Mouse (Mus musculus) hindbrain, postnatal 0 days (tissue): ENCODE measurements around the gene Prkn. TPM values are rescaled to one million over a fixed set of nuclear protein-coding genes. Genes with fewer than 3 reads are reported as not detected.

Experiments
- ATAC-seq: fragments of 200-750 bp; cut with Nextera tagmentation; 2 replicates; pipeline ENCODE4 v1.8.0; 2017; ENCODE audit warnings: mild to moderate bottlenecking, moderate TSS enrichment, moderate library complexity
- DNase-seq: peaks from one replicate; pipeline ENCODE4 v3.0.0-alpha.2; 2015; ENCODE audit warnings: low spot score
- H3K27ac ChIP-seq: fragments of 300-500 bp; sonication (generic); 2 replicates; pipeline ENCODE4 v1.5.1; 2014; ENCODE audit warnings: mild to moderate bottlenecking
- H3K27me3 ChIP-seq: fragments of 300-500 bp; sonication (generic); 2 replicates; pipeline ENCODE4 v1.6.1; 2014; ENCODE audit warnings: low read length, mixed read lengths; ENCODE audit not compliant: insufficient read depth
- H3K36me3 ChIP-seq: fragments of 300-500 bp; sonication (generic); 2 replicates; pipeline ENCODE4 v1.6.1; 2014; ENCODE audit warnings: low read length, mixed read lengths; ENCODE audit not compliant: insufficient read depth
- H3K4me1 ChIP-seq: fragments of 300-500 bp; sonication (generic); 2 replicates; pipeline ENCODE4 v1.6.1; 2014; ENCODE audit warnings: antibody characterized with exemption, low read length, mixed read lengths; ENCODE audit not compliant: insufficient read depth
- H3K4me2 ChIP-seq: fragments of 300-500 bp; sonication (generic); 2 replicates; pipeline ENCODE4 v1.6.1; 2014; ENCODE audit warnings: low read depth, mild to moderate bottlenecking, low read length, moderate library complexity, mixed read lengths
- H3K4me3 ChIP-seq: fragments of 300-500 bp; sonication (generic); 2 replicates; pipeline ENCODE4 v1.5.1; 2014; ENCODE audit warnings: low read length
- H3K9ac ChIP-seq: fragments of 300-500 bp; sonication (generic); replicated peaks from 2 replicates; pipeline ENCODE4 v1.6.1; 2014; ENCODE audit warnings: mild to moderate bottlenecking, low read length, moderate library complexity, mixed read lengths
- H3K9me3 ChIP-seq: fragments of 300-500 bp; sonication (generic); 2 replicates; pipeline ENCODE4 v1.6.1; 2016; ENCODE audit warnings: low read length, mixed read lengths
- CTCF ChIP-seq: IDR thresholded peaks from 2 replicates; pipeline ENCODE4 v1.5.1; 2016; ENCODE audit warnings: antibody characterized with exemption, control low read depth, low read depth
- WGBS: fragments of 180-500 bp; shearing (Covaris S2); extraction: QIAGEN DNeasy Blood & Tissue Kit; methylation state at CpG from one replicate; pipeline ENCODE4 v1.1.7; 2014; 5-methylcytosine and 5-hydroxymethylcytosine counted together
- polyA plus RNA-seq: library from polyadenylated mRNA; unstranded; fragments of >200 nt; fragmentation: Nextera tagmentation; extraction: Ambion mirVana; gene quantifications from 2 replicates; pipeline ENCODE4 v1.2.1, GENCODE M21; 2015
- total RNA-seq: library from RNA; depleted of rRNA; stranded (reverse); fragments of >200 nt; gene quantifications from 2 replicates; pipeline ENCODE4 v1.2.3, GENCODE M21; 2014

Prkn gene
- total and polyA plus RNA-seq, 2 experiments from 2014 or later: 9.3 to 10.7 TPM

DNA sequence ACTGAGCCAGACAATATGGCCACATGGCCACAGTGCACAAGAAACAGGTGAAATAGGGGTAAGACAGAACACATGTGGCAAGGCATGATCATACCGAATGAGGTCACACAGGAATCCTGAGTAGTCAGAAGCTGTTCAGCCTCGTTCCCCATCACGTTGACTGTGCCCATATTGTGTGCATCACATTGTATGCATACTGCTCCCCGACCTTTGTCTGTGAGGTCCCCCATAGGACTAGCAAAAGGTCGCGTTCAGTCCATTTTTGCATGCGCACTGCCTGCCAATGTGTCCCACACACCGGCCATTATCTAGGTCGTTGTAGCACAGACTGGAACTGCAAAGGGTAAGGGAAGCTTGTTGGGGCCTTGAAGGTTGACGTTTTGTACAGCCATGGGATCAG is 1030.4 kb downstream of the Prkn start:
- Histone ChIP-seq H3K9ac (no peak overlapping the region), H3K4me3 (no peak overlapping the region), H3K36me3 (no peaks in the 10 kb centered on the region), H3K27ac (no peak overlapping the region), H3K27me3 (no peaks in the 10 kb centered on the region), H3K9me3 (no peaks in the 10 kb centered on the region), H3K4me1 (no peaks in the 10 kb centered on the region), H3K4me2 (no peak overlapping the region)
- TF ChIP-seq CTCF: no peak
- 84% methylated on average over 10 of the region's 10 CpGs for WGBS
- DNase-seq (no peak), ATAC-seq (no peak)

DNA sequence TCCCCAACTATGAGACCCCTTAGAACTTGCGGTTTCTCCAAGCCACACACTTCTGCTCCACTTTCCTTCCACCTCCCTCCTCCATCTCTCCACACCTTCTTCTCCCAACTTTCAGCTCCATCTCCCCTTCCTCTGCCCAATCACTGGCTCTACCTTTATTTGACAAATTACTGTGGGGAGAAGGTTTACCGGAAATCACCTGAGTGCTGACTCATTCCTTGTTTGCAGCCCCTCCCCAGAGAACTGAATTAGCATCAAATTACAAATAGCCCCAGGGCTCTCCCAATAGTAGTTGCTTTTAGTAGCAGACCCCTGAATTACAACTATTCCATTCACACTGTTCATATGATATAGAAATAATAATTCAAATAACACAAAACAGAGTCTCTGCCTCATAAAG is 1036.1 kb downstream of the Prkn start:
- H3K9ac ChIP-seq: no peak overlapping the region
- H3K9me3 ChIP-seq: no peaks in the 10 kb centered on the region
- TF ChIP-seq CTCF: no peak
- H3K27me3 ChIP-seq: no peaks in the 10 kb centered on the region
- H3K36me3 ChIP-seq: no peaks in the 10 kb centered on the region
- 78% methylated on average over 2 of the region's 2 CpGs for WGBS
- no peak overlapping the region for H3K27ac ChIP-seq
- ATAC-seq (no peak), DNase-seq (no peak)
- H3K4me3 ChIP-seq: no peak overlapping the region
- H3K4me2 ChIP-seq: no peak overlapping the region
- H3K4me1 ChIP-seq: no peaks in the 10 kb centered on the region

DNA sequence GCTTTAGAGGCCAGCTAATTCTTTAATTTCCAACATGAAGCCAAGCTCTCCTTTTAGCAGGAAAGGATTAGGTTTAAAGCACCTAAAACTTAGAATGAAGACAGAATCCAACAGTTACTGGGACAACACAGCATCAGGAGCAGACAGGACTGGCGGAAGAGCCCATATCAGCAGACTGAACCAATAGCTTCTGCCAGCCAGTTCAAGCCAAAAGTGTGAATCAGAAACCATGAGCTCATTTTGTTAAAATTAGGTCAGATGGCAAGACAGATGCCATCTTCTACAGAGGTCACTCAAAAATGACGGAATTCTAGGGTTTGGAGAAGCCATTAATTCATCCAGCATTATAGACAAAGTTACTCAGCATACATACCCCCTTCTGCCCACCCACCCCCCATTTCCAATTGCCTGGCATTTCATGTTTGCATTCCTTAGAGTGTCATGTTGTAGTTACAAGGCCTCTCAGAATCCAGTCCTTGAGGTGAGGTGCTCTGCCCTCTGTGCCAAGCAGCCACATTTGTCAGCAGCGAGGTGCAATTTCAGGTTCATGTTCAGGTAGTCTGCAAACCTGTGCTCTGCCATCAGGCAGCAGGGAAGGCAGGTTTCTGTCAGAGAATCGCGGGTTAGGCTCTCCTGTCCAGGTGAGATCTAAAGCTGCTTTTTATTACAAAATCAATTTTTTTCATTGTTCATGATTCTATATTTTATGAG is 1041.1 kb downstream of the Prkn start:
- 84% methylated on average over 5 of the region's 5 CpGs for WGBS
- Histone ChIP-seq H3K27ac (no peak overlapping the region), H3K9ac (no peak overlapping the region), H3K4me1 (no peaks in the 10 kb centered on the region), H3K4me2 (no peak overlapping the region), H3K4me3 (no peak overlapping the region), H3K9me3 (no peaks in the 10 kb centered on the region), H3K27me3 (no peaks in the 10 kb centered on the region), H3K36me3 (no peaks in the 10 kb centered on the region)
- ATAC-seq: no peak
- DNase-seq: no peak
- no peak for TF ChIP-seq CTCF

GRCm38 (mm10) chr17:11885601-11886000 is 1045.4 kb downstream of the Prkn start:
- Histone ChIP-seq H3K36me3 (no peaks in the 10 kb centered on the region), H3K4me2 (no peak overlapping the region), H3K4me1 (no peaks in the 10 kb centered on the region), H3K27ac (no peak overlapping the region), H3K27me3 (no peaks in the 10 kb centered on the region), H3K9me3 (no peaks in the 10 kb centered on the region), H3K4me3 (no peak overlapping the region), H3K9ac (no peak overlapping the region)
- 84% methylated on average over 6 of the region's 6 CpGs for WGBS
- ATAC-seq (no peak), DNase-seq (no peak)
- no peak for TF ChIP-seq CTCF

DNA sequence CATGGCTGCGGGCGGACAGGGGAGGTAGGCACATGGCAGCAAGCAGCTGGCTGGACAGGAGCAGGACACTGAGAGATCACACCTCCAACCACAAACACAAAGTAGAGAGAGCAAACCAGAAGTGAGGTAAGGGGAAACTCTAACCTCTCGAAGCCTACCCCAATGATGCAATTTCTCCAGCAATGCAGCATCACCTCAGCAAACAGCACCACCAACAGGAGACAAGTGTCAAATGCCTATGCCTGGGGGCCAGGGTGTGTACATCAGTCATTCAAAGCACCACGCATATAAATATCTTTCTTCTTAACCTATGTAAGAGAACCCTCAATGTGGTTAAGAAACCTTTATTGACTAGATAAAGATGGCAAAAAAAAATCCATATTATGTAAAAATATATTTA is 1046.8 kb downstream of the Prkn start:
- Histone ChIP-seq H3K36me3 (no peaks in the 10 kb centered on the region), H3K9ac (no peak overlapping the region), H3K4me2 (no peak overlapping the region), H3K27ac (no peak overlapping the region), H3K4me1 (no peaks in the 10 kb centered on the region), H3K9me3 (no peaks in the 10 kb centered on the region), H3K27me3 (no peaks in the 10 kb centered on the region), H3K4me3 (no peak overlapping the region)
- 83% methylated on average over 4 of the region's 4 CpGs for WGBS
- DNase-seq (peak; percentile 42), ATAC-seq (no peak)
- TF ChIP-seq CTCF: peak; percentile 53

GRCm38 (mm10) chr17:11887591-11888205 is 1047.5 kb downstream of the Prkn start:
- peak; percentile 89 for ATAC-seq
- DNase-seq: peak; percentile 76
- peak overlapping the region; percentile 51; the same call in 1 of the 2 replicates for H3K27ac ChIP-seq
- WGBS: 49% methylated on average over 12 of the region's 12 CpGs
- H3K4me2 ChIP-seq: no peak overlapping the region
- H3K4me3 ChIP-seq: no peak overlapping the region
- H3K9ac ChIP-seq: no peak overlapping the region
- H3K36me3 ChIP-seq: no peaks in the 10 kb centered on the region
- TF ChIP-seq CTCF: no peak
- H3K9me3 ChIP-seq: no peaks in the 10 kb centered on the region
- no peaks in the 10 kb centered on the region for H3K27me3 ChIP-seq
- H3K4me1 ChIP-seq: no peaks in the 10 kb centered on the region

DNA sequence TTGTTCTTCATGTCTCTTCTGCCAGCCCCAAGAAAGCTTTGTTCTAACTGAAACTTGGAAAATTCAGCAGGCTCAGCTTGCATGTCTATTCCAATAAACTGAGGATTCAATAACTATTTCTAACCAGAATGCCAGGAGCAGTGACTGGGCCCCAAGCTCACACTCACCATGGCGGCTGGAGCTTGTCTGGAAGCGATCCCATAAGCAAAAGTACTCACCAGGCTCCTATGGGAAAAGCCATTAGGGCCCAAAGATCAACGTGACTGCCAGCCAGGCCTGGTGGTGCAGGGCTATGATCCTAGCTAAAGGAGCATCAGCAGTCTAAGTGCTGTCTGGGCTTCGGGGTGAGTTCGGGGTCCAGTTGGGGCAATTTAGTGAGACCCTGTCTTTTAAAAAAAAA is 1048.6 kb downstream of the Prkn start:
- 56% methylated on average over 5 of the region's 5 CpGs for WGBS
- H3K36me3 ChIP-seq: no peaks in the 10 kb centered on the region
- H3K9ac ChIP-seq: no peak overlapping the region
- no peaks in the 10 kb centered on the region for H3K4me1 ChIP-seq
- H3K9me3 ChIP-seq: no peaks in the 10 kb centered on the region
- H3K4me2 ChIP-seq: no peak overlapping the region
- TF ChIP-seq CTCF: no peak
- no peaks in the 10 kb centered on the region for H3K27me3 ChIP-seq
- no peak for ATAC-seq
- no peak overlapping the region for H3K27ac ChIP-seq
- H3K4me3 ChIP-seq: no peak overlapping the region
- DNase-seq: no peak
